9 mouse cellular contexts compared by ENCODE assay signal in genomic region chr3:87809322-87809962, GRCm38 (mm10). TPM values are rescaled to one million over a fixed set of nuclear protein-coding genes. Genes with fewer than 3 reads are reported as not detected.
DNase-seq lines count a peak whose midpoint lies in the region; ATAC-seq lines count a peak whose summit lies in the region.
"Had no signal": no experiment of that assay in that cellular context is flagged by ENCODE, and none has a peak within 500 bp of the region (broad histone marks: within the 10 kb centered on the region; RNA-seq: fewer than 3 reads in every experiment).

No protein-coding gene starts in this region.

- 3% methylated on average over 28 of the region's 28 CpGs for WGBS in heart, embryonic 11.5 days (ENCODE audit: insufficient replicate concordance)
- WGBS in embryonic facial prominence, embryonic 13.5 days, result 5% methylated on average over 28 of the region's 28 CpGs
- 6% methylated on average over 28 of the region's 28 CpGs for WGBS in midbrain, embryonic 12.5 days

- ATAC-seq in heart, embryonic 11.5 days (replicated peaks; ENCODE audit: insufficient number of reproducible peaks, low FRiP score, low TSS enrichment), result peak; percentile 9; the same call in 1 of the 2 replicates
- ATAC-seq in embryonic facial prominence, embryonic 13.5 days (ENCODE audit: insufficient number of reproducible peaks, insufficient read depth, low FRiP score, low TSS enrichment, low read depth), result peak; percentile 41; the same call in 1 of the 2 replicates
- 0 out of 2 replicates have a peak, but pooled peaks have one; percentile 27 for ATAC-seq in midbrain, embryonic 12.5 days (ENCODE audit: low FRiP score, low read depth)
- ATAC-seq in activated CD4-positive, CD25-positive, alpha-beta regulatory T cell, adult 4 months, result no peak

- no peak overlapping the region for H3K9ac ChIP-seq in heart, embryonic 11.5 days (ENCODE audit: low read depth, low read length)
- H3K9ac ChIP-seq in embryonic facial prominence, embryonic 13.5 days, result no peak overlapping the region
- no peak overlapping the region for H3K9ac ChIP-seq in midbrain, embryonic 12.5 days (replicated peaks)

- no peaks in the 10 kb centered on the region for H3K36me3 ChIP-seq in heart, embryonic 11.5 days (ENCODE audit: control insufficient read depth, insufficient read depth, low read length)
- no peaks in the 10 kb centered on the region for H3K36me3 ChIP-seq in embryonic facial prominence, embryonic 13.5 days
- no peaks in the 10 kb centered on the region for H3K36me3 ChIP-seq in midbrain, embryonic 12.5 days

- peaks cover 88% of the 10 kb centered on the region for H3K27me3 ChIP-seq in heart, embryonic 11.5 days (ENCODE audit: control insufficient read depth, insufficient read depth, low read length)
- peaks cover 93% of the 10 kb centered on the region for H3K27me3 ChIP-seq in embryonic facial prominence, embryonic 13.5 days
- peaks cover 99% of the 10 kb centered on the region for H3K27me3 ChIP-seq in midbrain, embryonic 12.5 days

- H3K27ac ChIP-seq in heart, embryonic 11.5 days (ENCODE audit: low read depth, low read length), result no peak overlapping the region
- no peak overlapping the region for H3K27ac ChIP-seq in embryonic facial prominence, embryonic 13.5 days
- H3K27ac ChIP-seq in midbrain, embryonic 12.5 days (replicated peaks), result no peak overlapping the region

- H3K4me2 ChIP-seq in heart, embryonic 11.5 days, result peak overlapping the region; percentile 48
- peak overlapping the region; percentile 47 for H3K4me2 ChIP-seq in embryonic facial prominence, embryonic 13.5 days
- peak overlapping the region; percentile 34 for H3K4me2 ChIP-seq in midbrain, embryonic 12.5 days (replicated peaks)

- peaks cover 6% of the 10 kb centered on the region for H3K4me1 ChIP-seq in heart, embryonic 11.5 days (ENCODE audit: control insufficient read depth, insufficient read depth, low read length)
- peaks cover 13% of the 10 kb centered on the region for H3K4me1 ChIP-seq in embryonic facial prominence, embryonic 13.5 days
- peaks cover 10% of the 10 kb centered on the region for H3K4me1 ChIP-seq in midbrain, embryonic 12.5 days

- no peak for DNase-seq in heart, postnatal 36 days
- DNase-seq in kidney, adult 8-10 months, result peak; percentile 17 to 30
- no peak for DNase-seq in gastrocnemius, postnatal 4 days (ENCODE audit: low spot score in 2 of 2)
- no peak for DNase-seq in adrenal gland, postnatal 4 days (ENCODE audit: low spot score in 2 of 2)

- intact Hi-C loops in heart, postnatal 36 days (cut with DNase I), result no loop called here

- H3K4me3 ChIP-seq in heart, embryonic 11.5 days (ENCODE audit: low read depth, low read length), result 0 out of 2 replicates have a peak overlapping the region, but pooled peaks have one; percentile 4
- peak overlapping the region; percentile 22 for H3K4me3 ChIP-seq in embryonic facial prominence, embryonic 13.5 days
- peak overlapping the region; percentile 12 for H3K4me3 ChIP-seq in midbrain, embryonic 12.5 days

- H3K9me3 ChIP-seq in heart, embryonic 11.5 days (replicated peaks; ENCODE audit: control insufficient read depth, low read length), result no peaks in the 10 kb centered on the region
- H3K9me3 ChIP-seq in embryonic facial prominence, embryonic 13.5 days, result no peaks in the 10 kb centered on the region
- H3K9me3 ChIP-seq in midbrain, embryonic 12.5 days, result no peaks in the 10 kb centered on the region

RNA-seq across cellular contexts. Expression of gene Insrr, which starts 12.7 kb away (rescaled TPM):
- 0.03 and 0.23 TPM in 2 replicates for polyA plus RNA-seq in heart, embryonic 11.5 days (2014; fragmentation: Nextera tagmentation; extraction: Ambion mirVana)
- under 1 TPM in 1 of 2 experiments, not detected in 1; 0.08 TPM for total RNA-seq in heart, postnatal 36 days (2021)
- 0.78 and 0.80 TPM in 2 replicates for polyA plus RNA-seq in embryonic facial prominence, embryonic 13.5 days (2015; fragmentation: Nextera tagmentation; extraction: Ambion mirVana)
- polyA plus RNA-seq in midbrain, embryonic 12.5 days (2016; fragmentation: Nextera tagmentation; extraction: Ambion mirVana), result 1.2 TPM in 2 replicates
- under 1 TPM; 0.15 to 0.18 TPM for total RNA-seq in gastrocnemius, postnatal 4 days (2021)
- 1 to 10 TPM; 2.1 to 5.8 TPM for total RNA-seq in adrenal gland, postnatal 4 days (2021)
- polyA plus RNA-seq in activated CD4-positive, CD25-positive, alpha-beta regulatory T cell, adult 4 months (2017; shearing (Covaris generic)), result under 1 TPM; 0.28 to 0.61 TPM

RNA-seq across cellular contexts. Expression of gene Ntrk1, which starts 14.5 kb away (rescaled TPM):
- polyA plus RNA-seq in heart, embryonic 11.5 days (2014; fragmentation: Nextera tagmentation; extraction: Ambion mirVana), result 0.30 and 0.51 TPM in 2 replicates
- under 1 TPM; 0.16 to 0.19 TPM for total RNA-seq in heart, postnatal 36 days (2021)
- polyA plus RNA-seq in embryonic facial prominence, embryonic 13.5 days (2015; fragmentation: Nextera tagmentation; extraction: Ambion mirVana), result 1.8 TPM in 2 replicates
- polyA plus RNA-seq in midbrain, embryonic 12.5 days (2016; fragmentation: Nextera tagmentation; extraction: Ambion mirVana), result 3.0 and 3.9 TPM in 2 replicates
- total RNA-seq in gastrocnemius, postnatal 4 days (2021), result under 1 TPM; 0.10 to 0.13 TPM
- total RNA-seq in adrenal gland, postnatal 4 days (2021), result 10 to 100 TPM; 14.6 to 26.4 TPM
- not detected for polyA plus RNA-seq in activated CD4-positive, CD25-positive, alpha-beta regulatory T cell, adult 4 months (2017; shearing (Covaris generic))

RNA-seq across cellular contexts. Expression of gene Pear1, which starts 14.7 kb away (rescaled TPM):
- 12.1 and 13.5 TPM in 2 replicates for polyA plus RNA-seq in heart, embryonic 11.5 days (2014; fragmentation: Nextera tagmentation; extraction: Ambion mirVana)
- 10 to 100 TPM; 19.5 to 22.5 TPM for total RNA-seq in heart, postnatal 36 days (2021)
- 12.5 and 15.6 TPM in 2 replicates for polyA plus RNA-seq in embryonic facial prominence, embryonic 13.5 days (2015; fragmentation: Nextera tagmentation; extraction: Ambion mirVana)
- polyA plus RNA-seq in midbrain, embryonic 12.5 days (2016; fragmentation: Nextera tagmentation; extraction: Ambion mirVana), result 8.9 and 12.6 TPM in 2 replicates
- total RNA-seq in gastrocnemius, postnatal 4 days (2021), result 10 to 100 TPM; 20.8 to 26.2 TPM
- total RNA-seq in adrenal gland, postnatal 4 days (2021), result 10 to 100 TPM; 40.3 to 42.5 TPM
- 10 to 100 TPM; 49.6 to 67.4 TPM for polyA plus RNA-seq in activated CD4-positive, CD25-positive, alpha-beta regulatory T cell, adult 4 months (2017; shearing (Covaris generic))

RNA-seq across cellular contexts. Expression of gene Sh2d2a, which starts 37.1 kb away (rescaled TPM):
- polyA plus RNA-seq in heart, embryonic 11.5 days (2014; fragmentation: Nextera tagmentation; extraction: Ambion mirVana), result 0.17 TPM in 1 of 2 replicates, not detected in the other
- total RNA-seq in heart, postnatal 36 days (2021), result under 1 TPM in 1 of 2 experiments, not detected in 1; 0.08 TPM
- not detected in 2 replicates for polyA plus RNA-seq in embryonic facial prominence, embryonic 13.5 days (2015; fragmentation: Nextera tagmentation; extraction: Ambion mirVana)
- not detected in 2 replicates for polyA plus RNA-seq in midbrain, embryonic 12.5 days (2016; fragmentation: Nextera tagmentation; extraction: Ambion mirVana)
- total RNA-seq in gastrocnemius, postnatal 4 days (2021), result under 1 TPM in 1 of 2 experiments, not detected in 1; 0.16 TPM
- under 1 TPM; 0.25 to 0.51 TPM for total RNA-seq in adrenal gland, postnatal 4 days (2021)
- polyA plus RNA-seq in activated CD4-positive, CD25-positive, alpha-beta regulatory T cell, adult 4 months (2017; shearing (Covaris generic)), result 100 to 1,000 TPM; 203 to 239 TPM
- total RNA-seq: layer of hippocampus, postnatal 10 days had no signal

Comparison
In these comparisons a context has a peak if more than half of its experiments do, and no peak if none do; other contexts are left out.
1. DNase-seq: peak in kidney, adult 8-10 months (2 of 2); none in heart, postnatal 36 days (0 of 2), gastrocnemius, postnatal 4 days (0 of 2) and adrenal gland, postnatal 4 days (0 of 2).
2. Peak in every context shown above with its lines, with median percentiles within 50 percentile points of each other: H3K4me2 ChIP-seq and H3K4me3 ChIP-seq.